21 mouse cellular contexts compared by ENCODE assay signal in genomic region chr9:71753529-71753928, GRCm38 (mm10). TPM values are rescaled to one million over a fixed set of nuclear protein-coding genes. Genes with fewer than 3 reads are reported as not detected.
A peak's percentile ranks its signal among the peaks of the same experiment; 100 is the strongest.
DNase-seq lines count a peak whose midpoint lies in the region; ATAC-seq and TF ChIP-seq lines count a peak whose summit lies in the region.
"Had no signal": no experiment of that assay in that cellular context is flagged by ENCODE, and none has a peak within 500 bp of the region (broad histone marks: within the 10 kb centered on the region; RNA-seq: fewer than 3 reads in every experiment).

No protein-coding gene starts in this region.

- no peak overlapping the region for H3K9ac ChIP-seq in hindbrain, embryonic 16.5 days (ENCODE audit: low read depth, low read length)
- H3K9ac ChIP-seq in hindbrain, postnatal 0 days (replicated peaks; ENCODE audit: low read length): no peak overlapping the region
- no peak overlapping the region for H3K9ac ChIP-seq in limb, embryonic 11.5 days (ENCODE audit: low read length)
- H3K9ac ChIP-seq: forebrain, embryonic 15.5 days; intestine, embryonic 15.5 days; liver, embryonic 12.5 days; lung, embryonic 15.5 days had no signal

- no peak for TF ChIP-seq CTCF in hindbrain, postnatal 0 days (IDR thresholded peaks at IDR 0.05; ENCODE audit: low read depth)

- H3K4me2 ChIP-seq in hindbrain, embryonic 16.5 days (ENCODE audit: low read length): no peak overlapping the region
- no peak overlapping the region for H3K4me2 ChIP-seq in hindbrain, postnatal 0 days (ENCODE audit: low read depth, low read length)
- no peak overlapping the region for H3K4me2 ChIP-seq in limb, embryonic 11.5 days (ENCODE audit: low read depth, severe bottlenecking)
- H3K4me2 ChIP-seq: forebrain, embryonic 15.5 days; intestine, embryonic 15.5 days; liver, embryonic 12.5 days; lung, embryonic 15.5 days had no signal

- H3K27ac ChIP-seq in hindbrain, embryonic 16.5 days (ENCODE audit: low read depth, low read length): 0 out of 2 replicates have a peak overlapping the region, but pooled peaks have one; percentile 27
- no peak overlapping the region; the same call in 1 of the 2 replicates for H3K27ac ChIP-seq in hindbrain, postnatal 0 days
- H3K27ac ChIP-seq in limb, embryonic 11.5 days (replicated peaks; ENCODE audit: low read depth, low read length): peak overlapping the region; percentile 17; the same call in 1 of the 2 replicates
- H3K27ac ChIP-seq: forebrain, embryonic 15.5 days; intestine, embryonic 15.5 days; liver, embryonic 12.5 days had no signal

- no peak overlapping the region for H3K4me3 ChIP-seq in hindbrain, embryonic 16.5 days (ENCODE audit: low read length)
- no peak overlapping the region for H3K4me3 ChIP-seq in hindbrain, postnatal 0 days (ENCODE audit: low read length)
- H3K4me3 ChIP-seq in limb, embryonic 11.5 days (ENCODE audit: low read depth, low read length): no peak overlapping the region
- H3K4me3 ChIP-seq: erythroblast, embryonic 14.5 days; forebrain, embryonic 15.5 days; intestine, embryonic 15.5 days; liver, embryonic 12.5 days; lung, embryonic 15.5 days had no signal

- no peak for ATAC-seq in hindbrain, embryonic 16.5 days
- no peak for ATAC-seq in hindbrain, postnatal 0 days
- ATAC-seq in limb, embryonic 11.5 days (ENCODE audit: insufficient number of reproducible peaks, low FRiP score, low TSS enrichment, low read depth): no peak
- ATAC-seq in megakaryocyte-erythroid progenitor cell, adult 5-6 weeks (replicated peaks; ENCODE audit: low FRiP score, low TSS enrichment, poor library complexity, severe bottlenecking): no peak
- ATAC-seq: forebrain, embryonic 15.5 days; intestine, embryonic 15.5 days; liver, embryonic 12.5 days had no signal

- H3K4me1 ChIP-seq in hindbrain, embryonic 16.5 days (ENCODE audit: control insufficient read depth, insufficient read depth, low read depth, low read length): no peaks in the 10 kb centered on the region
- no peaks in the 10 kb centered on the region for H3K4me1 ChIP-seq in hindbrain, postnatal 0 days (ENCODE audit: insufficient read depth, low read length)
- peaks cover 15% of the 10 kb centered on the region for H3K4me1 ChIP-seq in limb, embryonic 11.5 days (ENCODE audit: control insufficient read depth, insufficient read depth, low read length)

- WGBS in hindbrain, embryonic 16.5 days: 53% methylated on average over 4 of the region's 4 CpGs
- 63% methylated on average over 4 of the region's 4 CpGs for WGBS in hindbrain, postnatal 0 days
- 31% methylated on average over 4 of the region's 4 CpGs for WGBS in limb, embryonic 11.5 days

- H3K27me3 ChIP-seq in hindbrain, embryonic 16.5 days (replicated peaks; ENCODE audit: control insufficient read depth, insufficient read depth, low read length): no peaks in the 10 kb centered on the region
- no peaks in the 10 kb centered on the region for H3K27me3 ChIP-seq in hindbrain, postnatal 0 days (ENCODE audit: insufficient read depth, low read length)
- H3K27me3 ChIP-seq in limb, embryonic 11.5 days (ENCODE audit: control insufficient read depth, insufficient read depth, low read length): no peaks in the 10 kb centered on the region
- H3K27me3 ChIP-seq: intestine, embryonic 15.5 days; liver, embryonic 12.5 days; lung, embryonic 15.5 days had no signal

- H3K9me3 ChIP-seq in hindbrain, embryonic 16.5 days (ENCODE audit: control insufficient read depth, low read length): no peaks in the 10 kb centered on the region
- no peaks in the 10 kb centered on the region for H3K9me3 ChIP-seq in hindbrain, postnatal 0 days (ENCODE audit: low read length)
- no peaks in the 10 kb centered on the region for H3K9me3 ChIP-seq in limb, embryonic 11.5 days (ENCODE audit: control insufficient read depth, low read length)
- H3K9me3 ChIP-seq: forebrain, embryonic 15.5 days; intestine, embryonic 15.5 days; liver, embryonic 12.5 days; lung, embryonic 15.5 days had no signal

- H3K36me3 ChIP-seq in hindbrain, embryonic 16.5 days (ENCODE audit: control insufficient read depth, insufficient read depth, low read length): no peaks in the 10 kb centered on the region
- no peaks in the 10 kb centered on the region for H3K36me3 ChIP-seq in hindbrain, postnatal 0 days (ENCODE audit: insufficient read depth, low read length)
- H3K36me3 ChIP-seq in limb, embryonic 11.5 days (ENCODE audit: control insufficient read depth, insufficient read depth, low read length): no peaks in the 10 kb centered on the region
- H3K36me3 ChIP-seq: forebrain, embryonic 15.5 days; intestine, embryonic 15.5 days; liver, embryonic 12.5 days; lung, embryonic 15.5 days had no signal

- peak; percentile 30 for DNase-seq in embryo, embryonic 11 days
- DNase-seq in embryo, embryonic 10.5 days (ENCODE audit: low spot score): no peak
- no peak for DNase-seq in hindbrain, postnatal 0 days (ENCODE audit: low spot score)
- peak; percentile 11 for DNase-seq in NIH3T3 (ENCODE audit: low read depth)
- no peak for DNase-seq in limb, embryonic 11.5 days (ENCODE audit: low spot score)
- DNase-seq in layer of hippocampus, postnatal 14 days (ENCODE audit: low spot score in 2 of 2): no peak
- DNase-seq: adrenal gland, postnatal 14 days; cerebellum, adult 11-12 months; cerebellum, postnatal 25 days; heart, postnatal 10 days; kidney, postnatal 25 days; midbrain, embryonic 14.5 days; thymus, postnatal 4 days had no signal

RNA-seq across cellular contexts. Expression of gene Cgnl1, which starts 17.9 kb away (rescaled TPM):
- polyA plus RNA-seq in hindbrain, embryonic 16.5 days (2015; fragmentation: Nextera tagmentation; extraction: Ambion mirVana): 7.0 and 7.1 TPM in 2 replicates
- 7.6 and 9.8 TPM in 2 replicates for total RNA-seq in hindbrain, postnatal 0 days (2014; rRNA removed)
- polyA plus RNA-seq in hindbrain, postnatal 0 days (2015; fragmentation: Nextera tagmentation; extraction: Ambion mirVana): 7.2 and 7.6 TPM in 2 replicates
- polyA plus RNA-seq in limb, embryonic 11.5 days (2014; fragmentation: Nextera tagmentation; extraction: Ambion mirVana): 6.7 and 7.3 TPM in 2 replicates
- total RNA-seq in layer of hippocampus, postnatal 14 days (2021): 10 to 100 TPM; 10.2 to 14.8 TPM
- total RNA-seq in megakaryocyte-erythroid progenitor cell, adult 5-6 weeks (2014; fragmentation: Nextera tagmentation): not detected in 2 replicates
- total RNA-seq in megakaryocyte-erythroid progenitor cell, adult 5-6 weeks (2017): not detected in 2 replicates
- total RNA-seq: CH12.LX had no signal
- polyA plus RNA-seq: erythroblast, embryonic 14.5 days had no signal

Comparison
In these comparisons a context has a peak if more than half of its experiments do, and no peak if none do; other contexts are left out.
1. DNase-seq: peak in embryo, embryonic 11 days (single experiment) and NIH3T3 (single experiment); none in embryo, embryonic 10.5 days (single experiment), hindbrain, postnatal 0 days (single experiment), limb, embryonic 11.5 days (single experiment) and layer of hippocampus, postnatal 14 days (0 of 2).